Comparison of ENCODE assay signal across 21 mouse cellular contexts in the genomic region with DNA sequence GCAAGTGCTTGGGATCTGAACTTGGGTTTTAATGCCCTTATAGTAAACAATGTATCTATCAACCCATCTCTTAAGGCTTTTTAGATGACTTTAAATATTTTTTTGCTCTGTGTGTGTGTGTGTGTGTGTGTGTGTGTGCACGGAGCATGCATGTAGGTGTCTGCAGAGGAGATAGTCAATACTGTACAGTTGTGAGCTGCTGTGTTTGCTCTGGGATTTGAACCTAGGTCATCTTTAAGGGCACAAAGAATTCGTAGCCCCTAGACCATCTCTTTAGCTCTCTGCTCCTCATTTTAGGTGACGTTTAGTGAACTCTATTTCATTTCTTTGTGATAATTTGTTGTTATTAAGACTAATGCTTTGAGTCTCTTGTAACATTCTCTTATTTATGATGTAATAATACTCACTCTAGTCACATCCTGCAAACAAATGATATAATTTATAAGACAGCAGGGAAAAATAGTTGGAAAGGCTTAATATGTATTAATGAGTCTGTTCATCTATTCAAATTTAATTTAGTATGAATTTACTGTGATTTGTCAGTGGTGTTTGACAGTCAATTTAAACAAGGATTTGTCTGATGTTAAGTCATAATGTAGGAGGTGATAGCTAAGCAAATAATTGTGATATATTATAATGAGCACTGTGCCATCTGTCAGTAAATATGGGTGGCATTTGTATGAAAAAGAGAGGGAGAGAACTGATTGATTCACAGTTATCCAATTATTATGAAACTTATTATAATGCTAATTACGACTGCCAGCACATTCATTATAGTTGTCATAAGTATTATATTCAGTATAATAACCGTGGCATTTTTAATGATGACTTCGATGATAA.
A peak's percentile ranks its signal among the peaks of the same experiment; 100 is the strongest.
DNase-seq lines count a peak whose midpoint lies in the region; ATAC-seq and TF ChIP-seq lines count a peak whose summit lies in the region.
"Had no signal": no experiment of that assay in that cellular context is flagged by ENCODE, and none has a peak within 500 bp of the region (broad histone marks: within the 10 kb centered on the region; RNA-seq: fewer than 3 reads in every experiment).

No protein-coding gene starts in this region.

- no peaks in the 10 kb centered on the region for H3K9me3 ChIP-seq in hindbrain, embryonic 11.5 days (ENCODE audit: control insufficient read depth, low read length)
- no peaks in the 10 kb centered on the region for H3K9me3 ChIP-seq in hindbrain, embryonic 10.5 days
- H3K9me3 ChIP-seq in forebrain, embryonic 16.5 days (ENCODE audit: control insufficient read depth, low read length): no peaks in the 10 kb centered on the region
- no peaks in the 10 kb centered on the region for H3K9me3 ChIP-seq in hindbrain, embryonic 16.5 days (ENCODE audit: control insufficient read depth, low read length)
- H3K9me3 ChIP-seq: limb, embryonic 15.5 days; stomach, embryonic 15.5 days had no signal

- WGBS in hindbrain, embryonic 11.5 days: 75% methylated on average over 6 of the region's 6 CpGs
- 76% methylated on average over 6 of the region's 6 CpGs for WGBS in hindbrain, embryonic 10.5 days
- 56% methylated on average over 6 of the region's 6 CpGs for WGBS in forebrain, embryonic 16.5 days
- WGBS in hindbrain, embryonic 16.5 days: 59% methylated on average over 6 of the region's 6 CpGs

- TF ChIP-seq CTCF in brain, embryonic 14.5 days (IDR thresholded peaks at IDR 0.05; ENCODE audit: borderline replicate concordance, extremely low read depth, insufficient read depth, insufficient read length): no peak

- no peaks in the 10 kb centered on the region for H3K4me1 ChIP-seq in hindbrain, embryonic 11.5 days (replicated peaks; ENCODE audit: control insufficient read depth, insufficient read depth, low read length)
- H3K4me1 ChIP-seq in hindbrain, embryonic 10.5 days (replicated peaks): peaks cover 6% of the 10 kb centered on the region; the same call in 1 of the 2 replicates
- no peaks in the 10 kb centered on the region for H3K4me1 ChIP-seq in forebrain, embryonic 16.5 days (replicated peaks; ENCODE audit: control insufficient read depth, insufficient read depth, low read length)
- H3K4me1 ChIP-seq in hindbrain, embryonic 16.5 days (ENCODE audit: control insufficient read depth, insufficient read depth, low read depth, low read length): no peaks in the 10 kb centered on the region
- H3K4me1 ChIP-seq: limb, embryonic 15.5 days; stomach, embryonic 15.5 days had no signal

- TF ChIP-seq POLR2A in brain, embryonic 14.5 days (IDR thresholded peaks at IDR 0.05; ENCODE audit: borderline replicate concordance, extremely low read depth, insufficient read depth, insufficient read length, poor library complexity, severe bottlenecking): no peak

- ATAC-seq in hindbrain, embryonic 11.5 days (ENCODE audit: low FRiP score): peak; percentile 68
- ATAC-seq in forebrain, embryonic 16.5 days: peak; percentile 90
- ATAC-seq in hindbrain, embryonic 16.5 days: peak; percentile 61
- ATAC-seq in inflammation-experienced regulatory T-cells, adult 6 months: no peak

- H3K27ac ChIP-seq in hindbrain, embryonic 11.5 days (ENCODE audit: low read depth, low read length): no peak overlapping the region
- H3K27ac ChIP-seq in hindbrain, embryonic 10.5 days: no peak overlapping the region
- no peak overlapping the region for H3K27ac ChIP-seq in forebrain, embryonic 16.5 days (ENCODE audit: low read length)
- no peak overlapping the region for H3K27ac ChIP-seq in hindbrain, embryonic 16.5 days (ENCODE audit: low read depth, low read length)
- H3K27ac ChIP-seq: limb, embryonic 15.5 days; liver, embryonic 14.5 days; stomach, embryonic 15.5 days had no signal

- H3K36me3 ChIP-seq in hindbrain, embryonic 11.5 days (ENCODE audit: control insufficient read depth, insufficient read depth, low read length): no peaks in the 10 kb centered on the region
- no peaks in the 10 kb centered on the region for H3K36me3 ChIP-seq in hindbrain, embryonic 10.5 days
- H3K36me3 ChIP-seq in forebrain, embryonic 16.5 days (ENCODE audit: control insufficient read depth, insufficient read depth): no peaks in the 10 kb centered on the region
- H3K36me3 ChIP-seq in hindbrain, embryonic 16.5 days (ENCODE audit: control insufficient read depth, insufficient read depth, low read length): no peaks in the 10 kb centered on the region
- H3K36me3 ChIP-seq: limb, embryonic 15.5 days; stomach, embryonic 15.5 days had no signal

- no peak overlapping the region for H3K4me3 ChIP-seq in hindbrain, embryonic 11.5 days (ENCODE audit: low read depth, low read length)
- no peak overlapping the region for H3K4me3 ChIP-seq in hindbrain, embryonic 10.5 days
- no peak overlapping the region for H3K4me3 ChIP-seq in forebrain, embryonic 16.5 days (replicated peaks; ENCODE audit: low read length)
- no peak overlapping the region for H3K4me3 ChIP-seq in hindbrain, embryonic 16.5 days (ENCODE audit: low read length)
- H3K4me3 ChIP-seq: limb, embryonic 15.5 days; stomach, embryonic 15.5 days had no signal

- no peaks in the 10 kb centered on the region for H3K27me3 ChIP-seq in hindbrain, embryonic 11.5 days (ENCODE audit: control insufficient read depth, insufficient read depth, low read length)
- no peaks in the 10 kb centered on the region for H3K27me3 ChIP-seq in hindbrain, embryonic 10.5 days (ENCODE audit: insufficient read depth, poor library complexity, severe bottlenecking)
- no peaks in the 10 kb centered on the region for H3K27me3 ChIP-seq in forebrain, embryonic 16.5 days (replicated peaks; ENCODE audit: control insufficient read depth, insufficient read depth, low read length)
- no peaks in the 10 kb centered on the region for H3K27me3 ChIP-seq in hindbrain, embryonic 16.5 days (replicated peaks; ENCODE audit: control insufficient read depth, insufficient read depth, low read length)
- H3K27me3 ChIP-seq: limb, embryonic 15.5 days; stomach, embryonic 15.5 days had no signal

- no peak overlapping the region for H3K9ac ChIP-seq in hindbrain, embryonic 11.5 days (ENCODE audit: low read depth, low read length)
- H3K9ac ChIP-seq in forebrain, embryonic 16.5 days (replicated peaks; ENCODE audit: low read depth, low read length): no peak overlapping the region
- H3K9ac ChIP-seq in hindbrain, embryonic 16.5 days (ENCODE audit: low read depth, low read length): no peak overlapping the region
- H3K9ac ChIP-seq: limb, embryonic 15.5 days; liver, embryonic 14.5 days; lung, embryonic 14.5 days; stomach, embryonic 15.5 days had no signal

- no peak overlapping the region for H3K4me2 ChIP-seq in hindbrain, embryonic 11.5 days (replicated peaks; ENCODE audit: low read depth, low read length)
- H3K4me2 ChIP-seq in forebrain, embryonic 16.5 days (ENCODE audit: low read length): no peak overlapping the region
- H3K4me2 ChIP-seq in hindbrain, embryonic 16.5 days (ENCODE audit: low read length): no peak overlapping the region
- H3K4me2 ChIP-seq: heart, embryonic 11.5 days; limb, embryonic 15.5 days; lung, embryonic 14.5 days; stomach, embryonic 15.5 days had no signal

- DNase-seq in hindbrain, embryonic 11.5 days (ENCODE audit: low spot score): no peak
- DNase-seq in hindbrain, embryonic 10.5 days (ENCODE audit: low spot score): no peak
- peak; percentile 76 for DNase-seq in brain, embryonic 14.5 days (ENCODE audit: low read depth)
- DNase-seq in frontal cortex, postnatal 10 days (ENCODE audit: low spot score in 2 of 2): no peak
- DNase-seq: adrenal gland, postnatal 10 days; cerebellum, adult 9-10 months; gastrocnemius, postnatal 14 days; heart, adult 11 months; kidney, adult 8-10 months; kidney, postnatal 10 days; left cerebral cortex, postnatal 4 days; lung, embryonic 14.5 days; right cerebral cortex, postnatal 4 days; thymus, postnatal 36 days had no signal
